Mouse (Mus musculus): Measurements from ENCODE around the gene Kdelr3. TPM values are rescaled to one million over a fixed set of nuclear protein-coding genes. Genes with fewer than 3 reads are reported as not detected.

Gene Kdelr3
- total RNA-seq, 2 experiments from 2014 or later = 1.3 to 2.0 TPM

DNA sequence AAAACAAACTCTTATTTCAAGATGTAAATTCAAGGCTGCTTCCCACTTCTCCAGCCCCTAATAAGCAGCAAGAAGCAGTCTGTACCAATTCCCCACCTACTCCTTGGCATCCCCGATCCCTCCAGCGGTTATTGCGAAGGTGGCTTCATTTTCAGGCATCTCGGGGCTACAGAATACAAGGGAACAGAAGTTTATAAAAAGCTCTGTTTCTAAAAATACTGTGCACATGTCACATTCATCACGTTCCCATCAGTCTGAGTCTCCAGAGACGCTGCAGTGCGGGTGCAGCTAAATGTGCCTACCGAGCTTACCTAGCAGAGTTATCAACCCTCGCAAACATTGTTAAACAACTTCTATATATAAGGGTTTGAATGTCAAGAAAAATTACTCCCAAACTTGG, 46.2 kb downstream of the Kdelr3 start:
- DNase-seq (ENCODE audit: low spot score) = no peak

DNA sequence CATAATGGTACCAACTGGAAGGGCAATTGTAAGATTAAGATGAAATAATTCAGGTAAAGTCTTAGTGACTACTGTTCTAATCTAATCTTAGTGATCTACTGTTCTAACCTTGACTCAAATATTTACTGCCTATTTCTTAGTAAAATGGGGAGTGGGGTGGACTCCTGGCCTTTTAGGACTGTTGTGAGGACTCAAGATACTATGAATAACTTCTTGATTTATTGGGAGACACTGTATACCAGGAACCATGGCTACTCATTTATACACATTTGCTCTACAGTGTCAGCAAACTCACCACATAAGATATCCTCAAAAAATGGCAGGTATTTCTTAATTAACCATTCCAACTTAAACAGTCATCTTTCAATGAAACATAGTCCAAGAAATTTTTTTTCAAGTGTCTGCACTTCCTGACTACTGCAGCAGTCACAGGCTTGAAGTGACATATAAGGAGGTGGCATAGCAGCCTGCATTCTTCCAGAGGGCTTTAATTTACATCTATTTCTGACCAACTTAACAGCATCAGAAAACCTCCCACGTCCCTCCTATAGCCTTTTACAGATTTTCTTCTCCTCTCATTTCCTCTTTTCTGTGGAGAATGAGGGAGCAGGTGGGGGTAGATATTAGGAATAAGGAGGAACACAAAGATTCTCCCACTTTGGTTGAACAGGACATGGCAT, 59.5 kb downstream of the Kdelr3 start:
- no peak for DNase-seq (ENCODE audit: low spot score)

DNA sequence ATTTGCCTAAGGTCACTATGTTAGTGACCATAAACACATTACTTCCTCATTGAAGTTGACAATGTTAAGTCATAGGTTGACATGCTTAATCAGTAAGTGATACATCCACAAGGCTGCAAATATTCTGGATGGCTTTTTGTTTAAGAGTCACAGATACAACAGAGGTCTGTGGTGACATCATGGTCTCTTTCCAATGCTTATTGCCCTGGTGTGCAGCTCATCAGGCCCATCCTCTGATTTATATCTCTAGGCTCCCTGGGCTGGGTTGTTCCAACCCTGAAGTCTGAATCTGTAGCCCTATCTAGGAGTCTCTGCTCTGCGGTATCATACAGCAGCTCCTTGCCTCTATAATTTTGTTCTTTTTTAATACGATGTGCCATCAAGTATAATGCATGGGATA, 60.7 kb downstream of the Kdelr3 start:
- no peak for DNase-seq (ENCODE audit: low spot score)

Small RNAs within 50 kb of the gene (microRNA-seq; reads per million reads assigned to microRNA genes)
- gene Gm44302 = not detected

Other genes with a start within 250 kb of the Kdelr3 start
- gene Baiap2l2, start 230.9 kb upstream of the Kdelr3 start, total RNA-seq (2021) = 1 to 10 TPM; 2.3 to 4.5 TPM
- gene Pla2g6, start 188.0 kb upstream of the Kdelr3 start, total RNA-seq (2021) = 10 to 100 TPM; 15.8 to 20.4 TPM
- 10 to 100 TPM in 1 of 2 experiments, 1 to 10 TPM in 1; 6.6 to 10.1 TPM for gene Maff, start 169.8 kb upstream of the Kdelr3 start, total RNA-seq (2021)
- gene Tmem184b, start 112.8 kb upstream of the Kdelr3 start, total RNA-seq (2021) = 10 to 100 TPM; 23.6 to 31.2 TPM
- gene Csnk1e, start 60.8 kb upstream of the Kdelr3 start, total RNA-seq (2021) = 10 to 100 TPM; 45.4 to 48.0 TPM
- not detected for gene Kcnj4, start 11.2 kb upstream of the Kdelr3 start, total RNA-seq (2021)
- 10 to 100 TPM; 52.5 to 75.6 TPM for gene Ddx17, start 30.3 kb downstream of the Kdelr3 start, total RNA-seq (2021)
- not detected for gene Dmc1, start 88.7 kb downstream of the Kdelr3 start, total RNA-seq (2021)
- under 1 TPM; 0.46 to 0.69 TPM for gene Fam227a, start 142.5 kb downstream of the Kdelr3 start, total RNA-seq (2021)
- 10 to 100 TPM; 13.4 to 15.2 TPM for gene Cby1, start 142.8 kb downstream of the Kdelr3 start, total RNA-seq (2021)
- gene Tomm22, start 154.4 kb downstream of the Kdelr3 start, total RNA-seq (2021) = 10 to 100 TPM; 57.0 to 60.2 TPM
- 10 to 100 TPM; 13.9 to 17.6 TPM for gene Josd1, start 171.5 kb downstream of the Kdelr3 start, total RNA-seq (2021)
- 10 to 100 TPM; 25.2 to 28.1 TPM for gene Gtpbp1, start 174.4 kb downstream of the Kdelr3 start, total RNA-seq (2021)
- gene Sun2, start 226.1 kb downstream of the Kdelr3 start, total RNA-seq (2021) = 10 to 100 TPM; 79.0 to 81.8 TPM

All from gastrocnemius, adult 18-20 months (tissue).